Comparison of ENCODE assay signal across 9 mouse cellular contexts in genomic region chr15:80071951-80072437, GRCm38 (mm10). TPM values are rescaled to one million over a fixed set of nuclear protein-coding genes. Genes with fewer than 3 reads are reported as not detected.
A peak's percentile ranks its signal among the peaks of the same experiment; 100 is the strongest.
DNase-seq lines count a peak whose midpoint lies in the region; ATAC-seq and TF ChIP-seq lines count a peak whose summit lies in the region.
"Had no signal": no experiment of that assay in that cellular context is flagged by ENCODE, and none has a peak within 500 bp of the region (broad histone marks: within the 10 kb centered on the region; RNA-seq: fewer than 3 reads in every experiment).

No protein-coding gene starts in this region.

- H3K4me3 ChIP-seq in bone marrow macrophage, adult 2 months (ENCODE audit: insufficient read depth, low read length): peak overlapping the region; percentile 33
- no peak overlapping the region for H3K4me3 ChIP-seq in intestine, embryonic 16.5 days (ENCODE audit: low read length)
- H3K4me3 ChIP-seq: embryonic facial prominence, embryonic 12.5 days had no signal

- 41% methylated on average over 9 of the region's 9 CpGs for WGBS in intestine, embryonic 16.5 days

- no peak for TF ChIP-seq CTCF in bone marrow macrophage, adult 2 months (IDR thresholded peaks at IDR 0.05; ENCODE audit: low read depth, low read length)

- no peak for TF ChIP-seq POLR2A in bone marrow macrophage, adult 2 months (IDR thresholded peaks at IDR 0.05; ENCODE audit: borderline replicate concordance, low read depth, low read length)

- peaks cover 62% of the 10 kb centered on the region for H3K4me1 ChIP-seq in bone marrow macrophage, adult 2 months (ENCODE audit: control insufficient read depth, insufficient read depth, low read length)
- H3K4me1 ChIP-seq in intestine, embryonic 16.5 days (ENCODE audit: control insufficient read depth, insufficient read depth, low read length): peaks cover 15% of the 10 kb centered on the region

- intact Hi-C loops in left cerebral cortex, postnatal 25 days (cut with DNase I): no loop called here

- ATAC-seq in intestine, embryonic 16.5 days: peak; percentile 19; the same call in 1 of the 2 replicates

- H3K9ac ChIP-seq in intestine, embryonic 16.5 days (ENCODE audit: low read depth, low read length): no peak overlapping the region
- H3K9ac ChIP-seq: embryonic facial prominence, embryonic 12.5 days had no signal

- no peaks in the 10 kb centered on the region for H3K9me3 ChIP-seq in intestine, embryonic 16.5 days (ENCODE audit: control insufficient read depth, low read length)
- H3K9me3 ChIP-seq: embryonic facial prominence, embryonic 12.5 days had no signal

- no peaks in the 10 kb centered on the region for H3K36me3 ChIP-seq in intestine, embryonic 16.5 days (ENCODE audit: control insufficient read depth, insufficient read depth, low read length)

- H3K27ac ChIP-seq in bone marrow macrophage, adult 2 months (ENCODE audit: insufficient read depth, low read depth, low read length): peak overlapping the region; percentile 98
- no peak overlapping the region for H3K27ac ChIP-seq in intestine, embryonic 16.5 days (ENCODE audit: low read length)
- H3K27ac ChIP-seq: embryonic facial prominence, embryonic 12.5 days had no signal

- no peak overlapping the region for H3K4me2 ChIP-seq in intestine, embryonic 16.5 days (ENCODE audit: low read depth, low read length)
- H3K4me2 ChIP-seq: embryonic facial prominence, embryonic 12.5 days had no signal

- H3K27me3 ChIP-seq in intestine, embryonic 16.5 days (replicated peaks; ENCODE audit: control insufficient read depth, insufficient read depth, low read length): no peaks in the 10 kb centered on the region
- H3K27me3 ChIP-seq: embryonic facial prominence, embryonic 12.5 days had no signal

- peak; percentile 42 for DNase-seq in adrenal gland, postnatal 14 days
- no peak for DNase-seq in adrenal gland, adult 8-10 months
- DNase-seq in left cerebral cortex, postnatal 25 days (ENCODE audit: low spot score in 2 of 2): peak; percentile 51
- no peak for DNase-seq in left cerebral cortex, adult 9 months (ENCODE audit: low spot score in 2 of 2)
- no peak for DNase-seq in neural tube, embryonic 10.5 days (ENCODE audit: extremely low spot score, low spot score)
- DNase-seq in urinary bladder, postnatal 10 days (ENCODE audit: low spot score): no peak

RNA-seq across cellular contexts. Expression of gene Syngr1, which starts 19.1 kb away (rescaled TPM):
- total RNA-seq in adrenal gland, postnatal 14 days (2021): 28.5 and 29.8 TPM in 2 replicates
- total RNA-seq in adrenal gland, adult 8-10 months (2022): 10 to 100 TPM; 32.7 to 65.7 (median 48.7) TPM
- total RNA-seq in left cerebral cortex, postnatal 25 days (2021): 100 to 1,000 TPM; 463 to 509 TPM
- polyA plus RNA-seq in bone marrow macrophage, adult 2 months (2012; ENCODE audit: insufficient read depth, insufficient read length, missing spikeins): 95.0 and 111 TPM in 2 replicates
- 15.2 and 16.0 TPM in 2 replicates for polyA plus RNA-seq in intestine, embryonic 16.5 days (2015; fragmentation: Nextera tagmentation; extraction: Ambion mirVana)

RNA-seq across cellular contexts. Expression of gene Rpl3, which starts 19.7 kb away (rescaled TPM):
- 594 and 691 TPM in 2 replicates for total RNA-seq in adrenal gland, postnatal 14 days (2021)
- total RNA-seq in adrenal gland, adult 8-10 months (2022): 100 to 1,000 TPM; 541 to 649 (median 631) TPM
- 100 to 1,000 TPM; 457 to 461 TPM for total RNA-seq in left cerebral cortex, postnatal 25 days (2021)
- polyA plus RNA-seq in bone marrow macrophage, adult 2 months (2012; ENCODE audit: insufficient read depth, insufficient read length, missing spikeins): 928 and 957 TPM in 2 replicates
- polyA plus RNA-seq in intestine, embryonic 16.5 days (2015; fragmentation: Nextera tagmentation; extraction: Ambion mirVana): 1,018 and 1,133 TPM in 2 replicates

RNA-seq across cellular contexts. Expression of gene Pdgfb, which starts 57.2 kb away (rescaled TPM):
- 43.0 and 49.3 TPM in 2 replicates for total RNA-seq in adrenal gland, postnatal 14 days (2021)
- total RNA-seq in adrenal gland, adult 8-10 months (2022): 10 to 100 TPM; 42.7 to 52.9 (median 43.2) TPM
- total RNA-seq in left cerebral cortex, postnatal 25 days (2021): 10 to 100 TPM; 34.0 to 36.7 TPM
- polyA plus RNA-seq in bone marrow macrophage, adult 2 months (2012; ENCODE audit: insufficient read depth, insufficient read length, missing spikeins): 47.3 and 52.2 TPM in 2 replicates
- 7.0 and 8.3 TPM in 2 replicates for polyA plus RNA-seq in intestine, embryonic 16.5 days (2015; fragmentation: Nextera tagmentation; extraction: Ambion mirVana)

Comparison
In these comparisons a context has a peak if more than half of its experiments do, and no peak if none do; other contexts are left out.
1. DNase-seq: peak in adrenal gland, postnatal 14 days (single experiment) and left cerebral cortex, postnatal 25 days (2 of 2); none in adrenal gland, adult 8-10 months (single experiment), left cerebral cortex, adult 9 months (0 of 2), neural tube, embryonic 10.5 days (single experiment) and urinary bladder, postnatal 10 days (single experiment).
2. RNA of gene Syngr1, which starts 19.1 kb away (total RNA-seq): 463 to 509 TPM in left cerebral cortex, postnatal 25 days; 32.7 to 65.7 TPM in adrenal gland, adult 8-10 months and 28.5 to 29.8 TPM in adrenal gland, postnatal 14 days; every median in the first group is over 4 times any median in the second.